Mouse (Mus musculus): ENCODE results near the gene Surf4. TPM values are rescaled to one million over a fixed set of nuclear protein-coding genes. Genes with fewer than 3 reads are reported as not detected.

The Surf4 gene
- polyA plus RNA-seq, 1 experiment = not detected

DNA sequence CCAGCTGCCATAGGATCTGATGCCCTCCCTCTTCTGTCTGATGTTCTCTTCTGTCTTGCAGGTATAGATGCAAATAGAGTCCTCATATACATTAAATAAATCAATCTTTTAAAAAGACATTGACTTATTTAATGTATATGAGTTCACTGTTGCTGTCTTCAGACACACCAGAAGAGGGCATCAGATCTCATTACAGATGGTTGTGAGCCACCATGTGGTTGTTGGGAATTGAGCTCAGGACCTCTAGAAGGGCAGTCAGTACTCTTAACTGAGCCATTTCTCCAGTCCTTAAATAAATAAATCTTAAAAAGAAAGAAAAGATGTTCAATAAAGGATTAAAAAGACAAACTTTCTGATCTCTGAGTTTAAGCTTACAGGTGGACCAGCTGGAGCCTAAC, 24.3 kb downstream of the Surf4 start:
- H3K4me3 ChIP-seq (ENCODE audit: insufficient read depth, low read depth, low read length) = no peak overlapping the region
- H3K27ac ChIP-seq (ENCODE audit: insufficient read depth, low read depth, low read length) = no peak overlapping the region
- peaks cover 20% of the 10 kb centered on the region for H3K4me1 ChIP-seq (ENCODE audit: control insufficient read depth, insufficient read depth, low read length)
- no peak for TF ChIP-seq POLR2A (IDR thresholded peaks at IDR 0.05; ENCODE audit: insufficient read depth, low read depth, low read length)
- TF ChIP-seq CTCF (IDR thresholded peaks at IDR 0.05; ENCODE audit: insufficient read depth, low read depth, low read length) = no peak

DNA sequence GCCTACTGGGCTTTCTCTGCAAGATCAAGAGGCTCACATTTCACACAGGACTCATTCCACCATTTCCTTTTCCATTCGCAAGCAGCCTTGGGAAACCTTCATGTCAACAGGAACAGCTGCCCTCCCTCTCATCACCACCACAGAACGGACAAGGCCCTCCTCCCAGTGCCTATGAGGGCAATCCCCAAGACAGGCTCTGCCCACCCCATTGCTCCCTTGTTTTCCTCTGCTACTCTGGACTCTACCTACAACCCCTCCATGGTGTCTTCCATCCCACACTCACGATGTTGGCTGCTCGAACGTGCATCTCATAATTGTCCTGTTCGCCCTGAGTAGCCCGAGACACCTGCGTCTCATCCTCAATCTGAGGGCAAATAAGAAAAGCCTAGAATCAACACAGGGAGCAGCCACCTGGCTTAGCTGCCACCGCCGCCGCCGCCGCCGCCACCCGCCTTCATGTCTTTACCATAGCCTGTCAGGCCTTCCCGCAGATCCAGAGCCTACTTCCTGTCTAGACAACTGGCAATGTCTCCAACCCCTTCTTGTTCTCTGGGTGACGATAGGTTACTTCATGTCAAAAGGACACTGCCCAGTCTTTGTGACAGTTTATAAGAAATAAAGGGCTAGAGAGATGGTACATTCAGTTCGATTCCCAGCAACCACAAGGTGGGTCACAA, 24.9 kb downstream of the Surf4 start:
- TF ChIP-seq CTCF (IDR thresholded peaks at IDR 0.05; ENCODE audit: insufficient read depth, low read depth, low read length) = no peak
- TF ChIP-seq POLR2A (IDR thresholded peaks at IDR 0.05; ENCODE audit: insufficient read depth, low read depth, low read length) = no peak
- H3K4me1 ChIP-seq (ENCODE audit: control insufficient read depth, insufficient read depth, low read length) = peaks cover 21% of the 10 kb centered on the region
- H3K27ac ChIP-seq (ENCODE audit: insufficient read depth, low read depth, low read length) = no peak overlapping the region
- peak overlapping the region; percentile 17 for H3K4me3 ChIP-seq (ENCODE audit: insufficient read depth, low read depth, low read length)
- 71% methylated on average over 18 of the region's 18 CpGs for WGBS

DNA sequence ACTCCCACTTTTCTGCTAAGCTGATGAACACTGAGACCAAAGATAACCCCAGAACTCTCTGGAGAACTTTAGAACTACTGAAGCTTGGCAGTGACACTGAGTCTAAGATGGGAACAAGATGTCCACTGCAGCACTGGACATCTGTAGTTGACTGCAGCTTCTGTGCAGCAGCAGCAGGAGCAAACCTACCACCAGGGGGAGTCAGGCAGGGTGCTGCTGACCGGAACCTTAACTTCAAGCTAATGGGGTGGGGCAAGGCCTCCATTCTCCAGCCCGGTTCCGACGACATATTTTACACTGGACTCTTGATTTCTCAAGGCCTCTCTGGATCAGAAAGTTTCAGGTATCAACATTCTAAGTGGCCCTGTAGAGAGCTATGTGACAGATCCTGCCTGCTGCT, 26.6 kb downstream of the Surf4 start:
- peak; percentile 59 for TF ChIP-seq CTCF (IDR thresholded peaks at IDR 0.05; ENCODE audit: insufficient read depth, low read depth, low read length)
- no peak for TF ChIP-seq POLR2A (IDR thresholded peaks at IDR 0.05; ENCODE audit: insufficient read depth, low read depth, low read length)
- H3K4me1 ChIP-seq (ENCODE audit: control insufficient read depth, insufficient read depth, low read length) = peaks cover 21% of the 10 kb centered on the region
- H3K27ac ChIP-seq (ENCODE audit: insufficient read depth, low read depth, low read length) = no peak overlapping the region
- H3K4me3 ChIP-seq (ENCODE audit: insufficient read depth, low read depth, low read length) = no peak overlapping the region
- WGBS = 35% methylated on average over 4 of the region's 4 CpGs

DNA sequence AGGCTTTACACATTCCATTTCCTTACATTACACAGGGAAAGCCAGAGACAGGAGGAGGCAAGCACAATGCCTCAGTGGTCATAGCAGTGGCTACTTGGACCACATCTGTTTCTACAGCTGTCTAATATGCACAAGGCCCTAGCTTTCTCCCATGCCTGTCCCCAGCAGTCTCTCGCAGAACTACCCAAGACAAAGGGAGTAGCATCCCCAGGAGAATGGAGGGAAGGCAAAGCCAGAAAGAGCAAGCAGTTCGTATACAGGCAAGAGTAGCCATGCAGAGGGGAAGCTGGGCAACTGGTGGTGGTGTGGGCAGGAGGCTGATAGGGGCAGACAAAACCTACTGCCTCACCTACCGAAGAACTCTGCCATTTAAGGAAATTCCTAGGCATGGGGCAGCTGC, 27.3 kb downstream of the Surf4 start:
- Histone ChIP-seq H3K27ac (ENCODE audit: insufficient read depth, low read depth, low read length) (no peak overlapping the region), H3K4me3 (ENCODE audit: insufficient read depth, low read depth, low read length) (no peak overlapping the region), H3K4me1 (ENCODE audit: control insufficient read depth, insufficient read depth, low read length) (peaks cover 15% of the 10 kb centered on the region)
- TF ChIP-seq CTCF (IDR thresholded peaks at IDR 0.05; ENCODE audit: insufficient read depth, low read depth, low read length) (no peak), POLR2A (IDR thresholded peaks at IDR 0.05; ENCODE audit: insufficient read depth, low read depth, low read length) (no peak)
- 90% methylated on average over 3 of the region's 3 CpGs for WGBS

DNA sequence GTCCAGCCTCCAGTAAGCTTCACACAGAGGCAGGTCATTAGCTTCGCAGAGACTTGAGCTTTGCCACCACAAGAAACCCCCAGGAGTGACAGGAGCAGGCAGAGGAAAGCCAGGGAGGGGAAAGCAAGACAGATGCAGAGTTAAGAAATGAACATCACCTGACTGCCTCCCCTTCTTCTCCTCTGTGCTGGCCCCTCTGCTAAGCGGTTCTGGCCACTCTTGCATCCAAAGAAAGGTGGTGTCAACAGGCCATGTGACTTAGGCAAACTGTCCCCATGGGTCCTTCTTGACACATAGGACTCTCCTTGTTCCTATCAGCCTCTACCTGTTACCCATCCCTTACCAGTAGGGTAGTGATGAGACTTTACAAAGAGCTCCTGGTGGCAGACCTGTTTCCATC, 27.8 kb downstream of the Surf4 start:
- no peak overlapping the region for H3K4me3 ChIP-seq (ENCODE audit: insufficient read depth, low read depth, low read length)
- TF ChIP-seq CTCF (IDR thresholded peaks at IDR 0.05; ENCODE audit: insufficient read depth, low read depth, low read length) = no peak
- TF ChIP-seq POLR2A (IDR thresholded peaks at IDR 0.05; ENCODE audit: insufficient read depth, low read depth, low read length) = no peak
- WGBS = 93% methylated on average over 2 of the region's 2 CpGs
- H3K4me1 ChIP-seq (ENCODE audit: control insufficient read depth, insufficient read depth, low read length) = peaks cover 15% of the 10 kb centered on the region
- H3K27ac ChIP-seq (ENCODE audit: insufficient read depth, low read depth, low read length) = no peak overlapping the region

DNA sequence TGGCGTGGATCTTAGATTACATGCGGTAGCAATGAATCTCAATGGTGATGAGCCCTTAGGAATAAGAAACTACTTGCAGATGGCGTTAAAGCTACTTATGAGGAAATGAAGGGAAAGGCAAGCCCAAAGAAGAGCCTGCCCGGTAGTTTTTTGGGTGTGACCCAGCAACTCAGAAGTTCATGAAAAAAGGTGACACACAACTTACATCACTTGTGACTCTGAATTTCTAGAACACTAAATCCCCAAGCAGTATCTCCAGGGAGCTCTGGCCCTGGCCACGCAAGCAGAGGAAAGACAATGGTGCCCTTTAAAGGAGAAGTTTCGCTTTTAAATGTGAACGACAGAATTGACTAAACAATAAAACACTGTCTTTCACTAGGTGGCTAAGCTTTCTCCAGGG, 30.4 kb downstream of the Surf4 start:
- WGBS = 5% methylated on average over 7 of the region's 7 CpGs
- Histone ChIP-seq H3K4me1 (ENCODE audit: control insufficient read depth, insufficient read depth, low read length) (peaks cover 7% of the 10 kb centered on the region), H3K27ac (ENCODE audit: insufficient read depth, low read depth, low read length) (peak overlapping the region; percentile 82), H3K4me3 (ENCODE audit: insufficient read depth, low read depth, low read length) (peak overlapping the region; percentile 90)
- TF ChIP-seq CTCF (IDR thresholded peaks at IDR 0.05; ENCODE audit: insufficient read depth, low read depth, low read length) = no peak
- no peak for TF ChIP-seq POLR2A (IDR thresholded peaks at IDR 0.05; ENCODE audit: insufficient read depth, low read depth, low read length)

DNA sequence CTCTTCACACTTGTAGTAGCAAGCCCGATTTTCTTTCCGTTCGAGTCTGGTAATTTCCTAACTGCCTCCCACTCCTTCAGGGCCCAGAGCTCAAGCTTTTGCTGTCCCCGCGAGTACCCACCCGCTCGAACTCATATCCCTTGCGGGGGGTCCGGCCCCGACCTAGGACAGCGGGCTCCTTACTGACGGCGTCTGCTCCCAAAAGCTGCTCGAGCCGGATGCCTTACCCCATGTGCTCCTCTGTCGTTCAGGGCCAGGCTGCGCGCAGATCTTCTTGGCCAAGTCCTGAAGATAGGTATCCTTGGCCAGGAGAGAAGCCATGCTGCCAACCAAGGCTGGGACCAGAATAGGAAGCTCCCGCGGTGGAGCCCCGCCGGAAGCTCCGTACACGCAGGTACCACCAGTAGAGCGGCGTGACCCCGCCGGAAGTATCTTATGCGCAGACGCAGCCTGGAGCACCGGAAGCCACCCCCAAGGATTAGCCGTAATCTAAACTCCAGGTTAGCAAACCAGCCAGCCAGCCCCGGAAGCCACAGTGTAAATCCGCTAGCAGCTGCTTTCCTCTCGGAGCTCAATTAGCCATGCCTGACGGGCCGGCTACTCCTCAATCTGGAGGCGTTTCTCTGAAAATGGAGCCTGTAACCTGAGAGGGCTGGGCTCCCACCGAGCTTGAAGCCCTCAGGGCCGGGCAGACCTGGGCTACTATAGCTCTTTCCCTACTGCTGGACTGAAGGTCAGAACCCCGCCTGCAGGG, 31.1 kb downstream of the Surf4 start, which contains the start of gene Surf6:
Gene Surf6 (minus strand): TSS at position 413 of the 754 bp plus-strand sequence.
- under 1% methylated on average over 41 of the region's 41 CpGs for WGBS
- TF ChIP-seq POLR2A (IDR thresholded peaks at IDR 0.05; ENCODE audit: insufficient read depth, low read depth, low read length) = peak; percentile 38; the same call in 1 of the 2 replicates
- no peak for TF ChIP-seq CTCF (IDR thresholded peaks at IDR 0.05; ENCODE audit: insufficient read depth, low read depth, low read length)
- peaks cover 4% of the 10 kb centered on the region for H3K4me1 ChIP-seq (ENCODE audit: control insufficient read depth, insufficient read depth, low read length)
- peak within 1 kb of the TSS; percentile 90 for H3K4me3 ChIP-seq (ENCODE audit: insufficient read depth, low read depth, low read length)
- H3K27ac ChIP-seq (ENCODE audit: insufficient read depth, low read depth, low read length) = peak within 1 kb of the TSS; percentile 82

DNA sequence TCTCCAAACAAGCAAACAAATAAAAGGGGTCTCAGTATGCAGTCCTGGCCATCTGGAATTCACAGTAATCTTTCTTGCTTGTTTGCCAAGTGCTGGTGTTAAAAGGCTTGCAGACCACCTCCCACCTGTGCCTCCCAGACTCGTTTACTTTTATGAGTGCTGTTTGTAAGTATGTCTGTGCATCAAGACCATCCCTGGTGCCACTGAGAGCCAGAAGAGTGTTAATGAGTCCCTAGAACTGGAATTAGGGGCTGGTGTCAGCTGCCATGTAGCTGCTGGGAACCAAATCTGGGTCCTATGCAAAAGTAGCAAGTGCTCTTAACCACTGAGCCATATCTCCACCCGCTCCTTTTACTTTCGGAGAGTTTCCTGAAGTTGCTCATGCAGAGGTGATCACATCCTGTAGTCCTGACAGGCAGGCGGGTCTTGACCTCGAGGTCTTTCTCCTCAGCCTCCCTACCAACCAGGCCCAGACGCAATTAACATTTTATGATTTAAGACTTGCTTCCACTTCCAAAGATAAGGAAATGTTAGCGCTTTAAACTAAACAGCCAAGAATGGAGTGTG, 31.8 kb downstream of the Surf4 start:
- Histone ChIP-seq H3K4me3 (ENCODE audit: insufficient read depth, low read depth, low read length) (peak overlapping the region; percentile 90), H3K27ac (ENCODE audit: insufficient read depth, low read depth, low read length) (no peak overlapping the region), H3K4me1 (ENCODE audit: control insufficient read depth, insufficient read depth, low read length) (peaks cover 3% of the 10 kb centered on the region)
- TF ChIP-seq POLR2A (IDR thresholded peaks at IDR 0.05; ENCODE audit: insufficient read depth, low read depth, low read length) (no peak), CTCF (IDR thresholded peaks at IDR 0.05; ENCODE audit: insufficient read depth, low read depth, low read length) (no peak)
- 10% methylated on average over 7 of the region's 7 CpGs for WGBS

DNA sequence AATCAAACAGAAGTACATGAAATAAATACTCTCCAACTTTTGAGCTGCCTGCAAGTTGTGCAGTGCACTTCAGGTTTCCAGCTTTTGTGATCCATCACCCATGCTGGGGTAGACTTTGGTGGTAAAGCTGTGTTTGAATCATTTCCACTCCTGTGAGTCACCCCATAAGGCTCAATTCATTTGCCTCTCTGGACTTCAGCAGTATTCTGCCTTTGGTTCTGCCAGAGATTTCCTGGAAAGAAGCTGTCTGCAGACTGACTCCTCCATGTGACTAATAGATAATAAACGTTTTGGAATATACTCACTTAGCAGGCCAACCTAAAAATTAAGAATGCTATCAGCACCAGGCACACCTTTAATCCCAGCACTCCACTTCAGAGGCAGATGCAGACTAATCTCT, 33.0 kb downstream of the Surf4 start:
- no peak overlapping the region for H3K27ac ChIP-seq (ENCODE audit: insufficient read depth, low read depth, low read length)
- peaks cover 3% of the 10 kb centered on the region for H3K4me1 ChIP-seq (ENCODE audit: control insufficient read depth, insufficient read depth, low read length)
- no peak for TF ChIP-seq CTCF (IDR thresholded peaks at IDR 0.05; ENCODE audit: insufficient read depth, low read depth, low read length)
- TF ChIP-seq POLR2A (IDR thresholded peaks at IDR 0.05; ENCODE audit: insufficient read depth, low read depth, low read length) = no peak
- WGBS = 60% methylated on average over 1 of the region's 1 CpGs
- no peak overlapping the region for H3K4me3 ChIP-seq (ENCODE audit: insufficient read depth, low read depth, low read length)

Measured in olfactory bulb, adult 2 months (tissue).